Mouse (Mus musculus) forebrain, embryonic 10.5 days (tissue): ENCODE results near the gene Rbm24. TPM values are rescaled to one million over a fixed set of nuclear protein-coding genes. Genes with fewer than 3 reads are reported as not detected.

ENCODE experiments used
- DNase-seq: peaks from one replicate; pipeline ENCODE4 v3.0.0-alpha.2; 2017; ENCODE audit warnings: low spot score; ENCODE audit errors: extremely low spot score
- H3K27ac ChIP-seq: fragments of 300-500 bp; sonication (generic); 2 replicates; pipeline ENCODE4 v1.5.1; 2016; ENCODE audit warnings: mild to moderate bottlenecking
- H3K27me3 ChIP-seq: fragments of 300-500 bp; sonication (generic); 2 replicates; pipeline ENCODE4 v1.6.1; 2016; ENCODE audit warnings: mild to moderate bottlenecking; ENCODE audit not compliant: poor library complexity, severe bottlenecking
- H3K36me3 ChIP-seq: fragments of 300-500 bp; sonication (generic); replicated peaks from 2 replicates; pipeline ENCODE4 v1.6.1; 2016; ENCODE audit warnings: mild to moderate bottlenecking, moderate library complexity
- H3K4me1 ChIP-seq: fragments of 300-500 bp; sonication (generic); 2 replicates; pipeline ENCODE4 v1.6.1; 2016
- H3K4me3 ChIP-seq: fragments of 300-500 bp; sonication (generic); 2 replicates; pipeline ENCODE4 v1.5.1; 2016; ENCODE audit warnings: mild to moderate bottlenecking, moderate library complexity
- H3K9me3 ChIP-seq: fragments of 300-500 bp; sonication (generic); 2 replicates; pipeline ENCODE4 v1.6.1; 2016; ENCODE audit warnings: mild to moderate bottlenecking, moderate library complexity
- WGBS: fragments of 180-500 bp; shearing (Covaris S2); methylation state at CpG from one replicate; pipeline ENCODE4 v1.1.7; 2016; 5-methylcytosine and 5-hydroxymethylcytosine counted together
- polyA plus RNA-seq: library from polyadenylated mRNA; unstranded; fragments of >200 nt; fragmentation: Nextera tagmentation; extraction: Ambion mirVana; gene quantifications from 2 replicates; pipeline ENCODE4 v1.2.1, GENCODE M21; 2016

Gene Rbm24
- polyA plus RNA-seq, 1 experiment from 2014 or later, result 1.5 TPM

DNA sequence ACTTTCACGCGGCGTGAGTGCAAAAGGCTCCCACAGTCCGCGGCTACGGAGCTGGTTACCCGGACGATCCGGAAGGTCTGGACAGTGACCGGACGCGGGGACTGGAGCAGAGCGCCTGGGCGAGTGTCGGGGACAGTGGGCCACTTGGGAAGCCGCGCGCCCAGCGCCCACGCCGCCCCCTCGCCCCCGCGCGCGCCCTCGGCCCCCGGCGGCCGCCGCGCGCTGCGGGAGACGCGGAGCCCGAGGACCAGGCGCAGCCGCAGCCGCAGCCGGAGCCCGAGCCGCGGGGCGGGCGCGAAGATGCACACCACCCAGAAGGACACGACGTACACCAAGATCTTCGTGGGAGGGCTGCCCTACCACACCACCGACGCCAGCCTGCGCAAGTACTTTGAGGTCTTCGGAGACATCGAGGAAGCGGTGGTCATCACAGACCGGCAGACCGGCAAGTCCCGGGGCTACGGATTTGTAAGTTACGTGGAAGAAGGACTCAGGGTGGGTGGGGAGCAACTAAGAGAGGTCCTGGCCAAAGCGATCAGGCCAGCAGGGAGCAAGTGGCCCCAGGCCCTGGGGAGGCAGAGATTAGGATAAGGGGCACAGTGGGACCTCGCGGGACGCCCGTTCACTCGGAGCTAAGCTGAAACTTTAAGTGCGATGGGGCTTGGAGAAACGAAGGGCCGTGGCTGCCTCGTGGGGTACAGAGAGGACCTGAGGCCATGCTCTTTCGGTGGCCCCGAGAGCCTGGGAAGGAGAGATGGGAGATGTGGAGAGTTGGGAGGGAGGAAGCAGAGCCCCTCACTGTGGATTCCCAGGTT lies 704 bp downstream of the Rbm24 start:
- peaks cover 17% of the 10 kb centered on the region for H3K36me3 ChIP-seq
- H3K27me3 ChIP-seq, result peaks cover 20% of the 10 kb centered on the region
- H3K9me3 ChIP-seq, result no peaks in the 10 kb centered on the region
- peak; percentile 45 for DNase-seq
- H3K4me1 ChIP-seq, result peaks cover 26% of the 10 kb centered on the region
- peak overlapping the region; percentile 67 for H3K4me3 ChIP-seq
- under 1% methylated on average over 65 of the region's 73 CpGs for WGBS
- peak overlapping the region; percentile 87 for H3K27ac ChIP-seq

DNA sequence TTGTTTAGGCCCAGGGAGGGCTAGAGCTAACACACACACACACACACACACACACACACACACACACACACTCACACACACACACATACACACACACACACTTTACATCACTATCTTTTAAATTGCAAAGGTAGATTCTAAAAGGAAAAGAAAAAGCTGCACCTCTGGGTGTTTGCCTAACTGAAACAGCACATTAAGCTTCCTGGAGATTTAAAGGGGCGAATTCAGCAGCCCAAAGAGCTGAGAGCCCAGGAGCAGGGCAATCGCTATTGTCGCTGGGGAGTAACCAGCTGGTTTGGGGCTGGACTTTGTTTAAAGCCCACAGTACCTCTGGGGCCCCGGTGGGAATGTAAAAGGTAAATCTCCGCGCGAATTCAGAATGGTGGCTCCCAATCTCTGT lies 1.4 kb downstream of the Rbm24 start:
- H3K9me3 ChIP-seq, result no peaks in the 10 kb centered on the region
- H3K36me3 ChIP-seq, result peaks cover 22% of the 10 kb centered on the region
- H3K27me3 ChIP-seq, result peaks cover 20% of the 10 kb centered on the region
- H3K4me1 ChIP-seq, result peaks cover 26% of the 10 kb centered on the region
- peak overlapping the region; percentile 67 for H3K4me3 ChIP-seq
- WGBS, result 3% methylated on average over 7 of the region's 7 CpGs
- no peak for DNase-seq
- H3K27ac ChIP-seq, result peak overlapping the region; percentile 87

DNA sequence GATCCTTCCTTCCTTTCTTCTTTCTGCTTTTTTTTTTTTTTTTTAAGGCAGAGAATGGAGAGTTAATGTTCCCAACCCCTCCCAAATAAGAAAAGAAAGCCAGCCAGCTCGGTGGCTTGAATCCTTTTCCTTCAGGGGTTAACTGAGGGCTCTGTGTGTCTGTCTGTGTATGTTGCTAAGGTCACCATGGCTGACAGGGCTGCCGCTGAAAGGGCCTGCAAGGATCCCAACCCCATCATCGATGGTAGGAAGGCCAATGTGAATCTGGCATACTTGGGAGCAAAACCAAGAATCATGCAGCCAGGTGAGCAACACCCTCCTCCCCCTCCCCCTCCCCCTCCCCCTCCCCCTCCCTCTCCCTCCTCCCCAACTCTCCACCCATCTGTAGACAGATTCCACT lies 1.9 kb downstream of the Rbm24 start:
- Histone ChIP-seq H3K4me3 (peak overlapping the region; percentile 67), H3K27me3 (peaks cover 20% of the 10 kb centered on the region), H3K36me3 (peaks cover 26% of the 10 kb centered on the region), H3K27ac (peak overlapping the region; percentile 76), H3K4me1 (peaks cover 26% of the 10 kb centered on the region), H3K9me3 (no peaks in the 10 kb centered on the region)
- no peak for DNase-seq
- WGBS, result 3% methylated on average over 3 of the region's 3 CpGs

DNA sequence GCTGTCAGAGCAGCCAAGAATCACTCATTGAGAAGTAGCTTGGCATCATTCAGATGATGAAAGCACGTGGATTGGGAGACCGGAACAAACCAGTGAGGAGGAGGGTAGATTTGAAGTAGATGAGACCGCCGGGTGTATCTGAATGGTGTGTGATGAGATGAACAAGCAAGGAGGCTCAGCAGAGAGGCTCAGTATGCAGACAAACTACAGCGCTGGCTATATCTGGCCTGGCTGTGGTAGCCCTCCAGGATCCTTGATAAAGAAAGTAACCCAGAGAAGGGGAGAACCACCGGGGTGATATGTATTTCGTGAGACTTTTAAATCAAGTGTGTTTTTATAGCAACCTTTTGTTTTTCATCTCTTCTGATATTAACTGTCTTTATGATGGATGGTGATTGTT lies 5.6 kb downstream of the Rbm24 start:
- no peak for DNase-seq
- Histone ChIP-seq H3K27ac (no peak overlapping the region), H3K27me3 (no peaks in the 10 kb centered on the region; the same call in 1 of the 2 replicates), H3K4me1 (peaks cover 19% of the 10 kb centered on the region), H3K4me3 (no peak overlapping the region), H3K9me3 (peaks cover 1% of the 10 kb centered on the region; the same call in 1 of the 2 replicates), H3K36me3 (peaks cover 48% of the 10 kb centered on the region)
- 92% methylated on average over 7 of the region's 7 CpGs for WGBS

DNA sequence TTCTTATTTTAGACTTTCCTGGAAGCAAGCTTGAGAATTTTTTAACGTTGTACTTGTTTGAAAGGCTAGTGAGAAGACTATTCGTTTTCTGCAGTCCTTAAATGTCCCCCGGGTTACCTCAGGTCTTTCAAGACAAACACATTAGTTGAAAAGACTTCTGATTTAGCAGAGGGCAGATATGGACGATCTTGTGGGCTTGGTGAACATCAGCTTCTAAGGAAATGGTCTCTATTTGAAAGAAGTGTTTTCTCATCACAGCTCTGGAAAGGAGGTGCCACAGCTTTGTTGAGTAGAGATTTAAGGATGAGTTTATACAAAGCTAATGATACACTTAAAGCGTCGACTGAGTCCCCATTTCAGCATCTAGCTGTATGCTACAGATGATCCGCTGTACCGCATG lies 6.1 kb downstream of the Rbm24 start:
- WGBS, result 92% methylated on average over 8 of the region's 8 CpGs
- DNase-seq, result no peak
- H3K27ac ChIP-seq, result no peak overlapping the region
- H3K4me1 ChIP-seq, result peaks cover 13% of the 10 kb centered on the region
- H3K36me3 ChIP-seq, result peaks cover 54% of the 10 kb centered on the region
- no peak overlapping the region for H3K4me3 ChIP-seq
- no peaks in the 10 kb centered on the region; the same call in 1 of the 2 replicates for H3K27me3 ChIP-seq
- peaks cover 5% of the 10 kb centered on the region; the same call in 1 of the 2 replicates for H3K9me3 ChIP-seq

DNA sequence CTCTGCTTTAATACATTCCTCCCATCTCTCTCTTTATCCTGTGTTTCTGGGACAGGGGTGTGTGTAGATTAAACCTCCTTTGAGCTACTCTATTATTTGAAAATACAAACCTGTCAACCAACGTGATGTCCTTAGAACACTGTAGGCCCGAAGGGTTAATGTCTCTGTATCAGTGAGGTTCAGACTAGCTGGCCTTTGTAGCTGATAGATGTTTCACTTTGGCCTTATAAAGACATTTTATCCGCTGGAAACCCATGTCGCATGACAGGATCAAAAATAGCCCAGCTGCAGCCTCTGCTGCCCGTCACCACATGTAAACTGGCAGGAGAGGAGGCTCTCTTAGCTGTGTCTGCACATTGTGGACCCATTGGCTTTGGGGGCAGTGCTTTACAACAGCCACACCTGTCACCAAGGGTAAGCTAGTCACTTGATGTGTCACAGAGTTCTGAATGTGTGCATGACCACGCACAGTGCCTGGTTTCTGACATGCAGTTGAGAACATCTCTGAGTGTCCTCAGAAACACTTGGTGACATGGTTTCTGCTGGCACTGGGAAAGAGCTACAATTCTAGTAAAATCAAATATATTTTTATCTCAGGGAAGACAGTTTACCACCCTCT lies 8.5 kb downstream of the Rbm24 start:
- no peak for DNase-seq
- no peaks in the 10 kb centered on the region for H3K4me1 ChIP-seq
- no peak overlapping the region for H3K27ac ChIP-seq
- 92% methylated on average over 6 of the region's 6 CpGs for WGBS
- H3K36me3 ChIP-seq, result peaks cover 68% of the 10 kb centered on the region
- H3K27me3 ChIP-seq, result no peaks in the 10 kb centered on the region
- no peak overlapping the region for H3K4me3 ChIP-seq
- peaks cover 5% of the 10 kb centered on the region; the same call in 1 of the 2 replicates for H3K9me3 ChIP-seq

DNA sequence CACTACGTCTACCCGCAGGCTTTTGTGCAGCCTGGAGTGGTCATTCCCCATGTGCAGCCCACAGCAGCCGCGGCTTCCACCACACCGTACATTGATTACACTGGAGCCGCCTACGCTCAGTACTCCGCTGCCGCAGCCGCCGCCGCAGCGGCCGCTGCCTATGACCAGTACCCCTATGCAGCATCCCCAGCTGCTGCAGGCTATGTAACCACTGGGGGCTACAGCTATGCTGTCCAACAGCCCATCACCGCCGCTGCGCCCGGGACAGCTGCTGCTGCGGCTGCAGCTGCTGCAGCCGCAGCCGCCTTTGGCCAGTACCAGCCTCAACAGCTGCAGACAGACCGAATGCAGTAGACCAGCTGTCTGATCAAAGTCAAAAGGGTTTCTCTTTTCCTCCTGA lies 10.7 kb downstream of the Rbm24 start:
- H3K27me3 ChIP-seq, result no peaks in the 10 kb centered on the region
- no peak overlapping the region for H3K4me3 ChIP-seq
- no peak for DNase-seq
- H3K4me1 ChIP-seq, result peaks cover 8% of the 10 kb centered on the region
- H3K9me3 ChIP-seq, result peaks cover 5% of the 10 kb centered on the region; the same call in 1 of the 2 replicates
- 93% methylated on average over 22 of the region's 22 CpGs for WGBS
- no peak overlapping the region for H3K27ac ChIP-seq
- H3K36me3 ChIP-seq, result peaks cover 52% of the 10 kb centered on the region

DNA sequence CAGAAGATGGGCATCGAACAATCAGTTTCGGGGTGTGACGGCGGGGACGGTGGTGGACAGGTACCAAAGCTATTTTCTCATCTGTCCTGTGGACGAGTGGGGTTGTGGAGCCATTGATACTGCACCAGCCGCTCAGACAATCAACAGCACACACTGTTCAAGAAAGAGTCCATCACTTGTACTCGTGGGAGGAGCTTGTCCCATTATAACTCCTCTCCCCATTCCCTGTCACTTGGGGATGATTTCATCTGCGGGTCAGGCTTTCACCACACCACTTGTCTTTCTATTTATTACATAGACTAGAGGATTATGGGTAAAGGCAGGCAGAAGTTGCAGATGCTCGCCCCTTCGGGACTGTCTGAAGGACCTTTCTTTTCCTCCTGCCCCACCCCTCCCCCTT lies 11.6 kb downstream of the Rbm24 start:
- Histone ChIP-seq H3K9me3 (peaks cover 5% of the 10 kb centered on the region; the same call in 1 of the 2 replicates), H3K4me1 (peaks cover 17% of the 10 kb centered on the region), H3K4me3 (no peak overlapping the region), H3K27me3 (no peaks in the 10 kb centered on the region), H3K36me3 (peaks cover 46% of the 10 kb centered on the region), H3K27ac (no peak overlapping the region)
- DNase-seq, result no peak
- WGBS, result 94% methylated on average over 11 of the region's 11 CpGs

DNA sequence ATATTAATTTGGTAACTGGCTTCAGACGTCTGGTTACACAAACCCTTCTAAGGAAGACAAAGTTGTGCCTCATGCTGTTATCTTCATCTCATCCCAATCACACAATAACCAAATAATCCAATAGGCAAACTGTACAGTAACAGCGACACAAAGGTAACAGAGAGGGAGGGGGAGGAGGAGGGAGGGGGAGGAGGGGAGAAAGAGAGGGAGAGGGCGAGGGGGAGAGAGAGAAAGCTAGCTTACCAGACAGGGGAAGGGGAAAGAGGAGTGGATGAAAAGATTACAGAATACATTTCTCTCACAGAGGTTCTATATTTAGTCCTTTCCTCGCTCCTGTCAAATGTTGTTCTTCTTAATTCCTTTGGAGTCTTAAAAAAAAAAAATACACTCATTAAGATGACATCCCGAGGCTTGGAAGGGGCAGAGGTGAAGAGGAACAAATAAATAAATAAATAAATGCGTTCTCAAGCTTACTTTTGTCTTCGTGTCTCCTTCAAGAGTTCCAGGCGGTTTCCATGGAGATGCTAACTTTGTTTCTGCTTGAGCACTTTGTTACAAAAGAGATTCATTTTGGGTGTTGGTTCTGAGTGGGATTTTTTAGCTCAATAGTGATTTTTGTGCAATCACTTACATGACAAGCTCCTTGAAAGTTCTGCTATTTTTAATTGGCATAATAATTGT lies 15.8 kb downstream of the Rbm24 start:
- no peaks in the 10 kb centered on the region for H3K27me3 ChIP-seq
- 27% methylated on average over 8 of the region's 8 CpGs for WGBS
- peak overlapping the region; percentile 74 for H3K27ac ChIP-seq
- H3K4me3 ChIP-seq, result peak overlapping the region; percentile 32
- peaks cover 2% of the 10 kb centered on the region; the same call in 1 of the 2 replicates for H3K9me3 ChIP-seq
- H3K4me1 ChIP-seq, result peaks cover 19% of the 10 kb centered on the region
- H3K36me3 ChIP-seq, result peaks cover 19% of the 10 kb centered on the region
- DNase-seq, result no peak

DNA sequence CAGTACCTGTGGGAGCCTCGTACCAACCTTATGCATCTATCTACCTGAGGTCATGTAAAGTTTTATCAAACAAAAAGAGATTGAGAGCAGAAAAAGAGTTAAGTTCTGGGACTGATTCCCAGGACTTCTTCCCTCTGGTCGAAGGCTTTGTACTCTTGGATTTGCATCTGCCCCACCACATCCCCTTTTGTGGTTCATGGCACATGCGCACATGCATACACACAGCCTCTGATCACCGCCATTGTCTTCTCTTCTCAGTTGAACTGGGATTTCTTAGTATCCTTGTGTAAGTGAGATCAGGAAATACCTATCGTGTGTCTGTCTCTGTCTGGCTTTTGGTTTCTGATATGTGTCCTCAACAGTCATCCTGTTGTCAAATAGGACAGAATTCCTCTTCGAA lies 20.7 kb downstream of the Rbm24 start:
- DNase-seq, result no peak
- Histone ChIP-seq H3K27ac (no peak overlapping the region), H3K4me1 (peaks cover 11% of the 10 kb centered on the region), H3K4me3 (no peak overlapping the region), H3K9me3 (no peaks in the 10 kb centered on the region), H3K36me3 (no peaks in the 10 kb centered on the region), H3K27me3 (no peaks in the 10 kb centered on the region)
- 88% methylated on average over 6 of the region's 6 CpGs for WGBS

DNA sequence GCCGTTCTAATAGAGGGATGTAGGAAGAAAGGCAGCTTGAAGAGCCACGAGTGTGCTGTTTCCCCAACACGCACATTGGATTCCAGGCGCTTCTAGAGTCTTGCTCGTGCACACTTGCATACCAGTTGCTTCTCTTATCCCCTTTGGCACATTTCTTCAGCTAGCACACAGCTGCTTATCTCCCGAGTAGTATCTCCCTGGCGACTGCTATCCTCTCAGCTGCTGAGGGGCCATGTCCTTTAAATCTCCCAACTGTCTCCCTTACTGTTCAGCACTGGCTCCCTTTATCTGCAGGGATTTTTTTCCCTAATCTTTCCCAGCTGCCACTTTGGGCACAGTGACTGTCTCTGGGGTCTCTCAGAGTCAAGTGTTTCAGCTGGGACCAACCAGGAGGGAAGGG lies 25.8 kb downstream of the Rbm24 start:
- WGBS, result 84% methylated on average over 7 of the region's 7 CpGs
- no peaks in the 10 kb centered on the region for H3K36me3 ChIP-seq
- no peak overlapping the region for H3K27ac ChIP-seq
- H3K27me3 ChIP-seq, result no peaks in the 10 kb centered on the region
- no peaks in the 10 kb centered on the region for H3K9me3 ChIP-seq
- H3K4me3 ChIP-seq, result no peak overlapping the region
- H3K4me1 ChIP-seq, result no peaks in the 10 kb centered on the region
- DNase-seq, result no peak

DNA sequence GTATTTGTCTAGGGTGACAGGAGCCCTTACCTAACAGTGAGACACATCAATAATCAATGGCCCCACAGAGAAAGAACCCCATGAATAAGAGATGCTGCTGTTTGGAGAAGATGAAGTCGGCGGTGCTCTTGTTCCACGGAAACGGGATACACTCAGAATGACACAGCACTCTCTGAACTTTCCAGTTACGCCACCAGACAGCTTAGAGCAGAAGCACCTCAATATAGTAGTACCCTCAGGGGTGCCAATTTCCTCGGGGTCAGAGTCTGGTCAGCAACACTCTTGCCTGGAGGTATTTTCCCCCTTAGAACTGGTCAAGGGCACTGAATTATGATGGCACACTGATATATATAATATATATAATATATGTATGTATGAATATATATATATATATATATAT lies 27.8 kb downstream of the Rbm24 start:
- H3K27ac ChIP-seq, result no peak overlapping the region
- no peak for DNase-seq
- H3K27me3 ChIP-seq, result no peaks in the 10 kb centered on the region
- no peak overlapping the region for H3K4me3 ChIP-seq
- WGBS, result 90% methylated on average over 6 of the region's 6 CpGs
- H3K36me3 ChIP-seq, result no peaks in the 10 kb centered on the region
- no peaks in the 10 kb centered on the region for H3K9me3 ChIP-seq
- no peaks in the 10 kb centered on the region for H3K4me1 ChIP-seq

DNA sequence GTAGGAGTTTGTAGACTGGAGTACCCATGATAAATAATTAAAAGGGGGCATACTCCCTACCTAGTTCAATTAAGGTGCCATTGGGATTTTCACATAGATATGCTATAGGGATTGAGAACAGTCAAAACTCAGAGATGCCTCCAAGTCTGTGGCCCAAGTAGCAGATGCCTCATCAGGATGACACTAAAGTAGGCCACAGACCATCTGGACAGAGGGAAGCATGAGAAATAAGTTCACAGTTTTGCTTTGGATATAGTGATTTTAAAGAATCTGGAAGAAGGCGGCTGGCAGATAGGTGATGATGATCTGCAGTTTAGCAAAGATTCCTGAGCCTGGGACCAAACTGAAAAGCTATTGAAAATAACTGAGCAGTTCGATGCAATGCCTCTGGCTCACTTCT lies 30.0 kb downstream of the Rbm24 start:
- DNase-seq, result no peak
- H3K27ac ChIP-seq, result no peak overlapping the region
- H3K27me3 ChIP-seq, result no peaks in the 10 kb centered on the region
- H3K4me3 ChIP-seq, result no peak overlapping the region
- H3K36me3 ChIP-seq, result no peaks in the 10 kb centered on the region
- H3K4me1 ChIP-seq, result no peaks in the 10 kb centered on the region
- no peaks in the 10 kb centered on the region for H3K9me3 ChIP-seq
- 94% methylated on average over 2 of the region's 2 CpGs for WGBS
